8 mouse cellular contexts compared by ENCODE assay signal in the genomic region with DNA sequence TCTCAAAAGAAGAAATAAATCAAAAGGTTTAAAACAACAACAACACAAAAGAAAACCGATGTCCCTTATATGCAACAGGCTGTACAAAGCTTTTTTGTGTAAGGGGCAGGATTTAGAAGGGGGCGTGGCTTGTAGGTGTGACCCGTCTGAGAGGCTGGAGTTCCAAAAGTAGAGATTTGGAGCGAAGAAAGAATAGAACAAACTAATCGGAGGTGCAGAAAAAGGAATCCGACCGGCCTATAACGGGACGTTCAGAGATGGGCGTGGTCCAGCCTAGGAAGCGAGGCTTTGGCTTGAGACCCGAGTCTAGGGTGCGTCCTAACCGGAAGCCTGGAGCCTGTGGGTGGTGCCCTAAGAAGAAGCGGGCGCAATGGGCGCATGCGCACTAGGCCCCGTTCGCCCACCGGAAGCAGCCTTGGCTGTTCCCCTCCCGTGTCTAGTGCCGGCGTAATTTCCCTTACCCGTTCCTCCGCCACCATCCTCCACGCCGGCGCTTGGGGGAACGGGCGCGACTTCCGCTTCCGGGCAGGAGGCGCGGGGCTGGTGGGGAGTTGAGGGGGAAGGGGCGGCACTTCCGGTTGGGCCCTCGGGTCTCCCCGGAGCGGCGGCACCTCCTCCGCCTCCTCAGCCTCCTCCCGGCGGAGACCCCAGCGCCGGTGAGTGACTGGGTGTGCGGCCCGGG. TPM values are rescaled to one million over a fixed set of nuclear protein-coding genes. Genes with fewer than 3 reads are reported as not detected.
DNase-seq lines count a peak whose midpoint lies in the region; ATAC-seq lines count a peak whose summit lies in the region.

A gene (plus strand): TSS at position 377 of the 682 bp plus-strand sequence.
A gene (plus strand): TSS at position 554 of the 682 bp plus-strand sequence.

- H3K36me3 ChIP-seq in hindbrain, embryonic 15.5 days, result peaks cover 8% of the 10 kb centered on the region; the same call in 1 of the 2 replicates

- H3K4me1 ChIP-seq in hindbrain, embryonic 15.5 days (replicated peaks), result peaks cover 22% of the 10 kb centered on the region

- peak; percentile 98 for DNase-seq in R1 (ENCODE audit: low read depth, low spot score)
- DNase-seq in cerebellum, postnatal 25 days, result peak; percentile 96 to 99
- peak; percentile 99 for DNase-seq in frontal cortex, postnatal 25 days (ENCODE audit: low spot score in 2 of 2)
- DNase-seq in left cerebral cortex, adult 11 months (ENCODE audit: low spot score), result peak; percentile 98
- DNase-seq in lung, postnatal 4 days, result peak; percentile 99 to 100
- DNase-seq in retina, postnatal 7 days (ENCODE audit: low read depth, low spot score), result peak; percentile 98
- DNase-seq in urinary bladder, adult 2 months (ENCODE audit: low spot score), result peak; percentile 98

- peak within 1 kb of the TSS; percentile 79 for H3K4me3 ChIP-seq in hindbrain, embryonic 15.5 days

- peak within 1 kb of the TSS; percentile 82 for H3K4me2 ChIP-seq in hindbrain, embryonic 15.5 days

- H3K27ac ChIP-seq in hindbrain, embryonic 15.5 days (replicated peaks), result peak within 1 kb of the TSS; percentile 93

- peak within 1 kb of the TSS; percentile 93 for H3K9ac ChIP-seq in hindbrain, embryonic 15.5 days

- peak; percentile 93 for ATAC-seq in hindbrain, embryonic 15.5 days (ENCODE audit: low FRiP score, low read depth)

- no peaks in the 10 kb centered on the region for H3K9me3 ChIP-seq in hindbrain, embryonic 15.5 days

- H3K27me3 ChIP-seq in hindbrain, embryonic 15.5 days, result no peaks in the 10 kb centered on the region

- WGBS in hindbrain, embryonic 15.5 days, result under 1% methylated on average over 47 of the region's 49 CpGs

RNA-seq across cellular contexts. Expression of the first gene that starts in this region (rescaled TPM):
- polyA plus RNA-seq in hindbrain, embryonic 15.5 days (2015; fragmentation: Nextera tagmentation; extraction: Ambion mirVana), result 6.0 and 7.5 TPM in 2 replicates
- 18.8 and 27.1 TPM in 2 replicates for polyA plus RNA-seq in urinary bladder, adult 2 months (2012; rRNA removed)

RNA-seq across cellular contexts. Expression of the second gene that starts in this region (rescaled TPM):
- 58.8 and 65.2 TPM in 2 replicates for polyA plus RNA-seq in hindbrain, embryonic 15.5 days (2015; fragmentation: Nextera tagmentation; extraction: Ambion mirVana)
- 13.1 and 13.7 TPM in 2 replicates for polyA plus RNA-seq in urinary bladder, adult 2 months (2012; rRNA removed)

Comparison
In these comparisons a context has a peak if more than half of its experiments do, and no peak if none do; other contexts are left out.
1. Peak in every context shown above with its lines: DNase-seq, ATAC-seq, H3K4me3 ChIP-seq and H3K27ac ChIP-seq.